Mouse (Mus musculus): Measurements from ENCODE around the gene Vopp1. TPM values are rescaled to one million over a fixed set of nuclear protein-coding genes. Genes with fewer than 3 reads are reported as not detected.

Vopp1 gene
- total and polyA plus RNA-seq, 3 experiments = 0.10 TPM; not detected in 2

GRCm38 (mm10) chr6:57702743-57703499, 122.0 kb downstream of the Vopp1 start (continued):
- TF ChIP-seq ZNF384 (IDR thresholded peaks at IDR 0.05; ENCODE audit: low read depth, low read length) = no peak
- no peak for TF ChIP-seq JUND (conservative IDR thresholded peaks at IDR 0.05; ENCODE audit: low read depth, low read length)
- TF ChIP-seq GABPA (IDR thresholded peaks at IDR 0.05; ENCODE audit: insufficient replicate concordance, low read depth, low read length) = no peak
- no peak for TF ChIP-seq USF1 (IDR thresholded peaks at IDR 0.05; ENCODE audit: low read depth, low read length)
- TF ChIP-seq EP300 (IDR thresholded peaks at IDR 0.05; ENCODE audit: low read length) = 0 out of 2 replicates have a peak, but pooled peaks have one; percentile 24
- TF ChIP-seq MAFK (IDR thresholded peaks at IDR 0.05; ENCODE audit: insufficient replicate concordance, low read length) = no peak
- no peak; the same call in 1 of the 2 replicates for TF ChIP-seq IRF4 (IDR thresholded peaks at IDR 0.05; ENCODE audit: low read depth, low read length)
- TF ChIP-seq TCF12 (IDR thresholded peaks at IDR 0.05; ENCODE audit: low read depth, low read length) = peak; percentile 61
- peak; percentile 56 for TF ChIP-seq POLR2AphosphoS2 (IDR thresholded peaks at IDR 0.05; ENCODE audit: low read depth, low read length)
- peak; percentile 90 for TF ChIP-seq CHD1 (IDR thresholded peaks at IDR 0.05; ENCODE audit: low read depth, low read length)
- TF ChIP-seq KAT2A (IDR thresholded peaks at IDR 0.05; ENCODE audit: insufficient replicate concordance, low read length) = peak; percentile 54; the same call in 1 of the 2 replicates
- TF ChIP-seq SIN3A (IDR thresholded peaks at IDR 0.05; ENCODE audit: low read length) = peak; percentile 30; the same call in 1 of the 2 replicates
- peak; percentile 4; the same call in 1 of the 2 replicates for TF ChIP-seq ETS1 (conservative IDR thresholded peaks at IDR 0.05; ENCODE audit: low read depth, low read length)
- no peak for TF ChIP-seq RCOR1 (conservative IDR thresholded peaks at IDR 0.05; ENCODE audit: low read depth, low read length)
- no peak for TF ChIP-seq CTCF (conservative IDR thresholded peaks at IDR 0.05 in 1 of 2, IDR thresholded peaks at IDR 0.05 in 1 of 2; ENCODE audit: low read depth in 2 of 2, low read length in 2 of 2)

- peak within 1 kb of the TSS; percentile 88 for H3K4me2 ChIP-seq (ENCODE audit: insufficient read depth, low read depth, poor library complexity, severe bottlenecking)
- peak within 1 kb of the TSS; percentile 31 for H3K27ac ChIP-seq (ENCODE audit: insufficient read depth, low read depth)
- dilution Hi-C loops (cut with MboI; ENCODE audit: extremely low pct_ligation_motif_present, extremely low pct_unique_long_range_greater_than_20kb, low sequenced_read_pairs) = no loop called here
- no peak for TF ChIP-seq ZKSCAN1 (IDR thresholded peaks at IDR 0.05; ENCODE audit: borderline replicate concordance, low read depth, low read length)
- no peak for TF ChIP-seq ZC3H11A (IDR thresholded peaks at IDR 0.05; ENCODE audit: low read depth, low read length)
- no peak for TF ChIP-seq RCOR1 (conservative IDR thresholded peaks at IDR 0.05; ENCODE audit: low read depth, low read length)
- TF ChIP-seq KAT2A (IDR thresholded peaks at IDR 0.05; ENCODE audit: insufficient replicate concordance, low read length) = no peak
- TF ChIP-seq PAX5 (IDR thresholded peaks at IDR 0.05; ENCODE audit: low read length) = no peak
- TF ChIP-seq CHD1 (IDR thresholded peaks at IDR 0.05; ENCODE audit: low read depth, low read length) = no peak
- TF ChIP-seq MYC (IDR thresholded peaks at IDR 0.05; ENCODE audit: low read depth, low read length) = no peak
- no peak for TF ChIP-seq ZNF384 (IDR thresholded peaks at IDR 0.05; ENCODE audit: low read depth, low read length)
- no peak for TF ChIP-seq MAFK (IDR thresholded peaks at IDR 0.05; ENCODE audit: insufficient replicate concordance, low read length)
- no peak for TF ChIP-seq E2F4 (IDR thresholded peaks at IDR 0.05; ENCODE audit: insufficient replicate concordance, low read depth, low read length)
- no peak for TF ChIP-seq EP300 (IDR thresholded peaks at IDR 0.05; ENCODE audit: low read length)
- no peak for DNase-seq (ENCODE audit: extremely low read depth)
- H3K4me3 ChIP-seq (replicated peaks in 1 of 3; ENCODE audit: low read depth in 2 of 3, low read length in 2 of 3, poor library complexity in 1 of 3) = peak within 1 kb of the TSS; percentile 64 to 85 (median 78)
- peak within 1 kb of the TSS; percentile 56 for H3K9ac ChIP-seq (ENCODE audit: insufficient read depth, low read depth)
- peaks cover 4 to 18% of the 10 kb centered on the region in 2 experiments; a peak in 3 of 4 replicates for H3K4me1 ChIP-seq (ENCODE audit: control insufficient read depth in 1 of 2, insufficient read depth in 2 of 2)
- no peaks in the 10 kb centered on the region for H3K9me3 ChIP-seq (replicated peaks; ENCODE audit: low read length)
- H3K36me3 ChIP-seq (replicated peaks in 1 of 2; ENCODE audit: control insufficient read depth in 1 of 2, insufficient read depth in 1 of 2, low read length in 1 of 2) = no peaks in the 10 kb centered on the region
- H3K27me3 ChIP-seq (replicated peaks) = no peaks in the 10 kb centered on the region
- in situ Hi-C loops (cut with MboI; ENCODE audit: low pct_ligation_motif_present, low pct_unique_long_range_greater_than_20kb, low sequenced_read_pairs) = no loop called here
- H3K79me2 ChIP-seq (replicated peaks; ENCODE audit: control insufficient read depth, extremely low read depth, insufficient read depth, poor library complexity, severe bottlenecking) = no peaks in the 10 kb centered on the region
Measured at GRCm38 (mm10) chr6:57702376-57702742, 122.6 kb downstream of the Vopp1 start, which contains the start of gene Lancl2. Gene Lancl2, plus strand, starts transcription at chr6:57702540.

Measured in CH12.LX (cell line).